Mouse (Mus musculus) spleen, adult 10 weeks (tissue): ENCODE measurements around the gene Olfr1174-ps. TPM values are rescaled to one million over a fixed set of nuclear protein-coding genes. Genes with fewer than 3 reads are reported as not detected.

Experiments
- polyA plus RNA-seq: library from polyadenylated mRNA; stranded (reverse); fragments of 350-450 nt; fragmentation: Illumina TruSeq; extraction: RNeasy Lipid Tissue Mini Kit (QIAGEN cat#74804); gene quantifications from one replicate; pipeline ENCODE4 v1.2.3, GENCODE M21; 2015; ENCODE audit warnings: low replicate concordance; ENCODE audit not compliant: insufficient read depth

The Olfr1174-ps gene
- polyA plus RNA-seq, result not detected

DNA sequence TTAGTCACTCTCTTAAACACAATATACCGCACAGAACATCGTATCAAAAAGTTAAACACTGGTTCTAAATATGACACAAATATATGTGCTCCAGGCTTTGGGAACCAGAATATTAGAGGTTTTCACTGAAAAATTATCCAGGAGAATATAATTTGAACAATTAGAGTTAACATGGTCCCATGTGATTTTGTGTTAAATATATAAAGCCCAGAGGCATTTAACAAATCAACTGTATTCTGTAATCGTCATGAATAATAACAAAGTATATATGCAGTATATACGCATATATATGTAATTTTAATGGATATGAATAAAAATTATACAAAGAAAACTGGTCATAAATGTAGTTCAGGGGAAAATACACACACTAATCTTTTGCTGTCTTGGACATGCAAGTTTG is at the start of gene Olfr1174-ps:
TSS of gene Olfr1174-ps (minus strand) at position 101 of the 400 bp plus-strand sequence.

DNA sequence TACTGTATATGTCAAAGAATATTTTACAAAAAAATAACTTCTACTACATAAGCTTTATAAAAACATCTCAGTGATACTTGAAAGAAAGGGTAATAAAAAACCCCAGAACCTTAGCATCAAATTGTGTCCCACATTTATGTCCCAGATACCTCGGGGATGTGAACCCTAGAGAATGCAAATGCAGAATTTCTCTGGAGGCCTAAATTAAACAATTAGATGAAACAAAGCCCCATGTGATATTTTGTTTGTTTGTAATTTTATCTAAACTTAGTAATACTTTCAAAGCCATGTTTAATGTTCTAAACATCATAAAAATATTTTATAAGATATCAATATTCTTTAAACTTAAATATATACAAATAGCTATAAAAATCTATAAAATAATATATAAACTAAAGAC is 31.5 kb upstream of the Olfr1174-ps start, which contains the start of gene Olfr1177-ps:
TSS of gene Olfr1177-ps (minus strand) at position 101 of the 400 bp plus-strand sequence.

DNA sequence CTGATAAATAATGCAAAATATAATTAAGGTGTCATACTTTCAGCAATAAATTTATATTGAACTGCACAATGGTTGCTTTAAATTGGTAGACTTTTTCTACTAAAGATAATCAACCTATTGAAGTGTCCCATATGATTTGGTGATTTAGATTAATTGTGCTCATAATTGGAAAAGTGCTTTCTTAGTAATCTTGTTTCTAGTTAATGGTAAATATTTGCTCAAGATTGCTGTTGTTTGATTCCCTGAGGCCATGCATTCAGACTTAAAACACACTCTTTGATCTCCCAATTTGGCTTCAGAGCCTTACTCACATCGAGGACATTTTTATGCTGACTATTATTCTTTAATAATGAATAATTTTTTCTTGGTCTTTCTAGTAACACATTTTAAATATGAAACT is 21.5 kb upstream of the Olfr1174-ps start, which contains the start of gene Olfr1176:
TSS of gene Olfr1176 (plus strand) at position 301 of the 400 bp plus-strand sequence.

DNA sequence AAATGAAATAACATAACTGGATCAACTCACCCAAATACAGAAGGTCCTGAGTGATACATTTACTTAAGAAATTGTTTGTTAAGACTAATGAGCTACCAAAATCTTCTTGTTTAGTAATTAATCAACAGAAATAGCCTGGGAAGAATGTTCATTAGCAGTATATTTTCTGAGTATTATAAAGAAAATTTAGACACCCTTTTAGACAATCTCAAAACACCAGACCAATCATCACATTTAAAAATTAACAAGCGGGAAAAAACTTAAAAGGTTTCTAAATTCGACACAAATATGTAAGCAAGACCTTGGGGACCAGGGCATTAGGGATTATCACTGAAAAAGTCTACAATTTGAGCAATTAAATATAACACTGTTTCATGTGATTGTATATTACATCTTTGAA is 12.2 kb upstream of the Olfr1174-ps start, which contains the start of gene Olfr1175-ps:
TSS of gene Olfr1175-ps (minus strand) at position 101 of the 400 bp plus-strand sequence.

DNA sequence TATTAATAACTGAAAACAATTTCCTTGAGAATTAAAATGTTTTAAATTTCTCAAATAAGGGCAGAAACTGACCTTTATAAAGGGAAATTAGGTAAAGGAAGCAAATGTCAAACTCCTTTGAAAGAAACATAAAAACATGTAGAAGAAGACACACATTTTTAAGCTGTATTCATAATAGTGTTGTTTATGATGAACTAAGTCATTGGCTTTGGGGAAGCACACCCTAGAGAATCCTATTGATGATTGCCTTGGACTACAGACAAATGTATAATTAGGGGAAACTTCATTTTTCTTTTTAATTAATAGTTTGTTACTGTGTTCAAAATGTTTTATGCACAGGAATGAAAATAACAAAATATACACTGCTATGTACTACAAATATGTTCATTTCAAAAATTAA is 35.2 kb downstream of the Olfr1174-ps start, which contains the start of gene Olfr1173:
TSS of gene Olfr1173 (minus strand) at position 101 of the 400 bp plus-strand sequence.

Other genes starting within 250 kb of the Olfr1174-ps start
- not detected for gene Olfr1163, start 243.3 kb downstream of the Olfr1174-ps start, polyA plus RNA-seq
- gene Olfr1164, start 221.2 kb downstream of the Olfr1174-ps start, polyA plus RNA-seq, result not detected
- not detected for gene Olfr1166, start 186.9 kb downstream of the Olfr1174-ps start, polyA plus RNA-seq
- gene Olfr1167, start 159.9 kb downstream of the Olfr1174-ps start, polyA plus RNA-seq, result not detected
- gene Olfr1168, start 133.3 kb downstream of the Olfr1174-ps start, polyA plus RNA-seq, result not detected
- not detected for gene Olfr1170, start 86.8 kb downstream of the Olfr1174-ps start, polyA plus RNA-seq
- gene Olfr1173, start 35.3 kb downstream of the Olfr1174-ps start, polyA plus RNA-seq, result not detected
- gene Olfr1175-ps, start 12.1 kb upstream of the Olfr1174-ps start, polyA plus RNA-seq, result not detected
- not detected for gene Olfr1176, start 21.6 kb upstream of the Olfr1174-ps start, polyA plus RNA-seq
- not detected for gene Olfr1177-ps, start 31.4 kb upstream of the Olfr1174-ps start, polyA plus RNA-seq
- not detected for gene Olfr1178, start 71.9 kb upstream of the Olfr1174-ps start, polyA plus RNA-seq
- gene Olfr1179, start 91.3 kb upstream of the Olfr1174-ps start, polyA plus RNA-seq, result not detected
- gene Olfr1180, start 104.0 kb upstream of the Olfr1174-ps start, polyA plus RNA-seq, result not detected
- not detected for gene Olfr1181, start 111.0 kb upstream of the Olfr1174-ps start, polyA plus RNA-seq
- not detected for gene Gm13757, start 134.0 kb upstream of the Olfr1174-ps start, polyA plus RNA-seq
- not detected for gene Olfr1183, start 139.7 kb upstream of the Olfr1174-ps start, polyA plus RNA-seq
- gene Olfr1184, start 168.5 kb upstream of the Olfr1174-ps start, polyA plus RNA-seq, result not detected
- not detected for gene Olfr1185-ps1, start 178.2 kb upstream of the Olfr1174-ps start, polyA plus RNA-seq
- gene Olfr1186, start 203.4 kb upstream of the Olfr1174-ps start, polyA plus RNA-seq, result not detected
- gene Olfr1188, start 241.8 kb upstream of the Olfr1174-ps start, polyA plus RNA-seq, result not detected